Mouse (Mus musculus): Measurements from ENCODE around the gene Pappa2.

Gene Pappa2

GRCm38 (mm10) chr1:158980390-158980789 lies at the start of gene Pappa2:
Gene Pappa2 (minus strand): TSS chr1:158980490.
- DNase-seq (ENCODE audit: low spot score in 2 of 2), result no peak

GRCm38 (mm10) chr1:159029106-159029505 lies 48.8 kb upstream of the Pappa2 start:
- no peak for DNase-seq (ENCODE audit: low spot score in 2 of 2)

GRCm38 (mm10) chr1:159014940-159015660 lies 34.8 kb upstream of the Pappa2 start:
- DNase-seq (ENCODE audit: low spot score in 2 of 2), result no peak

- no peak for DNase-seq (ENCODE audit: low spot score in 2 of 2)
These were observed 6.8 kb upstream of the Pappa2 start for GRCm38 (mm10) chr1:158987042-158987441.

GRCm38 (mm10) chr1:158962340-158962739 lies 17.9 kb downstream of the Pappa2 start:
- DNase-seq (ENCODE audit: low spot score in 2 of 2), result no peak

GRCm38 (mm10) chr1:158960984-158961383 lies 19.3 kb downstream of the Pappa2 start:
- no peak for DNase-seq (ENCODE audit: low spot score in 2 of 2)

GRCm38 (mm10) chr1:158960549-158960948 lies 19.7 kb downstream of the Pappa2 start:
- no peak for DNase-seq (ENCODE audit: low spot score in 2 of 2)

GRCm38 (mm10) chr1:158956361-158956760 lies 23.9 kb downstream of the Pappa2 start:
- DNase-seq (ENCODE audit: low spot score in 2 of 2), result no peak

GRCm38 (mm10) chr1:158954785-158955184 lies 25.5 kb downstream of the Pappa2 start:
- no peak for DNase-seq (ENCODE audit: low spot score in 2 of 2)

GRCm38 (mm10) chr1:158953479-158954207 lies 26.6 kb downstream of the Pappa2 start:
- peak in 1 of 2 experiments; percentile 55 for DNase-seq (ENCODE audit: low spot score in 2 of 2)

- no peak for DNase-seq (ENCODE audit: low spot score in 2 of 2)
These were observed 31.2 kb downstream of the Pappa2 start for GRCm38 (mm10) chr1:158949041-158949440.

- DNase-seq (ENCODE audit: low spot score in 2 of 2), result no peak
These were observed 32.1 kb downstream of the Pappa2 start for GRCm38 (mm10) chr1:158947981-158948735.

GRCm38 (mm10) chr1:158944936-158945335 lies 35.4 kb downstream of the Pappa2 start:
- no peak for DNase-seq (ENCODE audit: low spot score in 2 of 2)

GRCm38 (mm10) chr1:158942864-158943263 lies 37.4 kb downstream of the Pappa2 start:
- no peak for DNase-seq (ENCODE audit: low spot score in 2 of 2)

- no peak for DNase-seq (ENCODE audit: low spot score in 2 of 2)
These were observed 39.3 kb downstream of the Pappa2 start for GRCm38 (mm10) chr1:158940966-158941365.

- no peak for DNase-seq (ENCODE audit: low spot score in 2 of 2)
These were observed 45.8 kb downstream of the Pappa2 start for GRCm38 (mm10) chr1:158934447-158934846.

- DNase-seq (ENCODE audit: low spot score in 2 of 2), result no peak
These were observed 49.0 kb downstream of the Pappa2 start for GRCm38 (mm10) chr1:158931202-158931827.

- DNase-seq (ENCODE audit: low spot score in 2 of 2), result no peak
These were observed 50.9 kb downstream of the Pappa2 start for GRCm38 (mm10) chr1:158929369-158929768.

- DNase-seq (ENCODE audit: low spot score in 2 of 2), result no peak
These were observed 59.8 kb downstream of the Pappa2 start for GRCm38 (mm10) chr1:158920451-158920850.

GRCm38 (mm10) chr1:158918890-158919289 lies 61.4 kb downstream of the Pappa2 start:
- DNase-seq (ENCODE audit: low spot score in 2 of 2), result no peak

GRCm38 (mm10) chr1:158917067-158917466 lies 63.2 kb downstream of the Pappa2 start:
- DNase-seq (ENCODE audit: low spot score in 2 of 2), result no peak

- DNase-seq (ENCODE audit: low spot score in 2 of 2), result no peak
These were observed 64.7 kb downstream of the Pappa2 start for GRCm38 (mm10) chr1:158915592-158915991.
